Mouse (Mus musculus) stomach, postnatal 0 days (tissue): ENCODE results near the gene Kctd15. TPM values are rescaled to one million over a fixed set of nuclear protein-coding genes. Genes with fewer than 3 reads are reported as not detected.

Experiments used
- ATAC-seq: fragments of 200-750 bp; cut with Nextera tagmentation; 2 replicates; pipeline ENCODE4 v1.8.0; 2017; ENCODE audit not compliant: low FRiP score, low TSS enrichment
- DNase-seq: peaks from one replicate; pipeline ENCODE4 v3.0.0-alpha.2; 2016; ENCODE audit warnings: low spot score
- H3K27ac ChIP-seq: fragments of 300-500 bp; sonication (generic); replicated peaks from 2 replicates; pipeline ENCODE4 v1.5.1; 2014; ENCODE audit warnings: mild to moderate bottlenecking, control low read depth
- H3K27me3 ChIP-seq: fragments of 300-500 bp; sonication (generic); 2 replicates; pipeline ENCODE4 v1.6.1; 2014; ENCODE audit warnings: low read length; ENCODE audit not compliant: control insufficient read depth, insufficient read depth
- H3K36me3 ChIP-seq: fragments of 300-500 bp; sonication (generic); 2 replicates; pipeline ENCODE4 v1.6.1; 2014; ENCODE audit warnings: low read length, mixed read lengths; ENCODE audit not compliant: control insufficient read depth, insufficient read depth
- H3K4me1 ChIP-seq: fragments of 300-500 bp; sonication (generic); replicated peaks from 2 replicates; pipeline ENCODE4 v1.6.1; 2014; ENCODE audit warnings: antibody characterized with exemption; ENCODE audit not compliant: control insufficient read depth, insufficient read depth
- H3K4me2 ChIP-seq: fragments of 300-500 bp; sonication (generic); replicated peaks from 2 replicates; pipeline ENCODE4 v1.6.1; 2014; ENCODE audit warnings: low read depth, mild to moderate bottlenecking, control low read depth, moderate library complexity
- H3K4me3 ChIP-seq: fragments of 300-500 bp; sonication (generic); 2 replicates; pipeline ENCODE4 v1.5.1; 2014; ENCODE audit warnings: low read depth, low read length, control low read depth
- H3K9ac ChIP-seq: fragments of 300-500 bp; sonication (generic); 2 replicates; pipeline ENCODE4 v1.6.1; 2014; ENCODE audit warnings: mild to moderate bottlenecking, low read length, control low read depth, mixed read lengths
- H3K9me3 ChIP-seq: fragments of 300-500 bp; sonication (generic); 2 replicates; pipeline ENCODE4 v1.6.1; 2016; ENCODE audit warnings: low read length; ENCODE audit not compliant: control insufficient read depth
- CTCF ChIP-seq: IDR thresholded peaks from 2 replicates; pipeline ENCODE4 v1.5.1; 2016; ENCODE audit warnings: antibody characterized with exemption, low read depth, mild to moderate bottlenecking, moderate library complexity
- EP300 ChIP-seq: optimal IDR thresholded peaks from 2 replicates; pipeline ENCODE3; 2016; ENCODE audit warnings: antibody characterized with exemption
- WGBS: fragments of 180-500 bp; shearing (Covaris S2); extraction: QIAGEN DNeasy Blood & Tissue Kit; methylation state at CpG from one replicate; pipeline ENCODE4 v1.1.7; 2014; 5-methylcytosine and 5-hydroxymethylcytosine counted together
- polyA plus RNA-seq: library from polyadenylated mRNA; unstranded; fragments of >200 nt; fragmentation: Nextera tagmentation; extraction: Ambion mirVana; gene quantifications from 2 replicates; pipeline ENCODE4 v1.2.1, GENCODE M21; 2015

The Kctd15 gene
- polyA plus RNA-seq, 1 experiment from 2014 or later = 17.5 TPM

DNA sequence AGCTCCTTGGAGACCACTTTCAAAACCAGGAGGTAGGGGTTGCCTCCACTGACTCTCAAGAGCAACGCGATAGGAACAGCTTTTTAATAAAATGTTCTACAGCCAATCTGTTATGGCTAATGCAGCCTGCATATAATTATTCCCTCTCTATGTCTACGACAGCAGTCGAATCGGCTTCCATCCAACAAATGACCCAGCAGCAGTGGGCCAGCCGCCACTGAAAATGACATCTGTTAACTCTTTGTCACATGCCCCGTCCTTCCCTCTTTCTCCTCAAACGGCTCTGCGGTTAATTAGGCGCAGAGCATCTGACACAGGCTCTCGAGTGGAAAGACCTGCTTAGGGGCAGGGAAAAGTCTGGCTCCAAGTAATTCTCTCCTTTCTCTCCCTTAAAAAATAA lies 49.8 kb downstream of the Kctd15 start:
- Histone ChIP-seq H3K4me2 (no peak overlapping the region), H3K27me3 (no peaks in the 10 kb centered on the region), H3K9me3 (no peaks in the 10 kb centered on the region), H3K36me3 (no peaks in the 10 kb centered on the region), H3K9ac (no peak overlapping the region), H3K27ac (no peak overlapping the region), H3K4me1 (no peaks in the 10 kb centered on the region), H3K4me3 (no peak overlapping the region)
- WGBS = 41% methylated on average over 11 of the region's 11 CpGs
- ATAC-seq (no peak), DNase-seq (no peak)
- no peak for TF ChIP-seq CTCF
- TF ChIP-seq EP300 = no peak

GRCm38 (mm10) chr7:34606051-34606450 lies 50.5 kb downstream of the Kctd15 start:
- ATAC-seq (no peak), DNase-seq (no peak)
- no peak overlapping the region for H3K27ac ChIP-seq
- peak overlapping the region; percentile 13; the same call in 1 of the 2 replicates for H3K9ac ChIP-seq
- H3K4me2 ChIP-seq = no peak overlapping the region
- no peaks in the 10 kb centered on the region for H3K36me3 ChIP-seq
- TF ChIP-seq EP300 = no peak
- no peak for TF ChIP-seq CTCF
- no peaks in the 10 kb centered on the region for H3K4me1 ChIP-seq
- H3K27me3 ChIP-seq = no peaks in the 10 kb centered on the region
- H3K4me3 ChIP-seq = no peak overlapping the region
- no peaks in the 10 kb centered on the region for H3K9me3 ChIP-seq
- 41% methylated on average over 15 of the region's 15 CpGs for WGBS

DNA sequence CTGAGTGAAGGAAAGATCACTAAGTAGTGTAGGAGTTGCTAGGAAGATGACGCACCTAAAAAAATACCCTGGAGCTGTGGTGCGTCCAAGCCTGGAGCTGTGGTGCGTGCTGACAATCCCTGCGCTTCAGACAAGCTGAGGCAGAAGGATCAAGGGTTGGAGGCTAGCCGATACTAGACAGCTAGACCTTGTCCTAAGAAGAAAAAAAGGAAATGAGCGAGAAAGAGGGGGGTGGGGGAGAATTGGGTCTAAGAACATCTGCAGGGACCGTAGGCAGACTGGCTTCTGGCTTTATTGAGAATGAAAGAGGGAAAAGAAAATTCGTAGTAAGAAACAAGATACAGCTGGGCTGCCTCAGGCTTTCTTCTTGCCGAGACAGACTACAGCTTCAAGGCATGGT lies 58.0 kb downstream of the Kctd15 start:
- no peak for ATAC-seq
- no peak overlapping the region for H3K4me2 ChIP-seq
- H3K4me1 ChIP-seq = no peaks in the 10 kb centered on the region
- H3K27ac ChIP-seq = no peak overlapping the region
- WGBS = 48% methylated on average over 9 of the region's 9 CpGs
- H3K9ac ChIP-seq = no peak overlapping the region
- H3K36me3 ChIP-seq = no peaks in the 10 kb centered on the region
- H3K4me3 ChIP-seq = no peak overlapping the region
- TF ChIP-seq EP300 = no peak
- no peaks in the 10 kb centered on the region for H3K9me3 ChIP-seq
- no peak for DNase-seq
- H3K27me3 ChIP-seq = no peaks in the 10 kb centered on the region

DNA sequence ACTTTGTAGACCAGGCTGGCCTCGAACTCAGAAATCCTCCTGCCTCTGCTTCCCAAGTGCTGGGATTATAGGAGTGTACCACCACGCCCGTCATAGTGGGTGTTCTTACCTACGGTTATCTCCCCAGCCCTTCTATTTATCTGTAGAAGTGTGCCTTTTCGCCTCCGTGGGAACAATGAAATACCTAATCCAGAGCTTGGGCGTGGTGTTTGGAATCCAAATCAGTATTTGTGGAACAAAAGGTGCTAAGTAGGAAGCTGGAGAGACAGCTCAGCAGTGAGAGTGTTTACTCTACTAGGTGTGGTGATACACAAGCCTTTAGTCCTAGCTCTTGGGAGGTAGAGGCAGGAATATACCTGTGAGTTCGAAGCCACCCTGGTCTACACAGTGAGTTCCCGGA lies 58.5 kb downstream of the Kctd15 start:
- no peak overlapping the region for H3K4me3 ChIP-seq
- no peaks in the 10 kb centered on the region for H3K9me3 ChIP-seq
- no peaks in the 10 kb centered on the region for H3K27me3 ChIP-seq
- WGBS = 77% methylated on average over 9 of the region's 9 CpGs
- TF ChIP-seq EP300 = no peak
- no peak for TF ChIP-seq CTCF
- DNase-seq = no peak
- H3K4me2 ChIP-seq = no peak overlapping the region
- H3K4me1 ChIP-seq = no peaks in the 10 kb centered on the region
- H3K9ac ChIP-seq = no peak overlapping the region
- H3K36me3 ChIP-seq = no peaks in the 10 kb centered on the region
- no peak for ATAC-seq
- no peak overlapping the region for H3K27ac ChIP-seq

GRCm38 (mm10) chr7:34596531-34597235 lies 59.8 kb downstream of the Kctd15 start:
- no peak overlapping the region for H3K4me2 ChIP-seq
- 61% methylated on average over 14 of the region's 14 CpGs for WGBS
- H3K36me3 ChIP-seq = no peaks in the 10 kb centered on the region
- no peak overlapping the region for H3K9ac ChIP-seq
- no peak for DNase-seq
- no peaks in the 10 kb centered on the region for H3K4me1 ChIP-seq
- no peak overlapping the region for H3K4me3 ChIP-seq
- H3K9me3 ChIP-seq = no peaks in the 10 kb centered on the region
- TF ChIP-seq CTCF (no peak), EP300 (no peak)
- no peak for ATAC-seq
- no peak overlapping the region for H3K27ac ChIP-seq
- H3K27me3 ChIP-seq = no peaks in the 10 kb centered on the region

GRCm38 (mm10) chr7:34595307-34595565 lies 61.3 kb downstream of the Kctd15 start:
- Histone ChIP-seq H3K9me3 (no peaks in the 10 kb centered on the region), H3K36me3 (no peaks in the 10 kb centered on the region), H3K4me1 (no peaks in the 10 kb centered on the region), H3K4me3 (no peak overlapping the region), H3K9ac (no peak overlapping the region), H3K27me3 (no peaks in the 10 kb centered on the region), H3K4me2 (no peak overlapping the region), H3K27ac (no peak overlapping the region)
- 63% methylated on average over 4 of the region's 4 CpGs for WGBS
- DNase-seq (no peak), ATAC-seq (no peak)
- TF ChIP-seq EP300 = no peak
- TF ChIP-seq CTCF = no peak
